Mouse (Mus musculus): ENCODE measurements around the gene Macrod1.

Gene Macrod1

GRCm38 (mm10) chr19:7116038-7116731, 59.6 kb downstream of the Macrod1 start:
- DNase-seq (ENCODE audit: low spot score): no peak

GRCm38 (mm10) chr19:7117141-7117540, 60.5 kb downstream of the Macrod1 start:
- DNase-seq (ENCODE audit: low spot score): no peak

GRCm38 (mm10) chr19:7117653-7118307, 61.2 kb downstream of the Macrod1 start:
- no peak for DNase-seq (ENCODE audit: low spot score)

- DNase-seq (ENCODE audit: low spot score): no peak
These were observed 64.6 kb downstream of the Macrod1 start for GRCm38 (mm10) chr19:7121252-7121651.

- DNase-seq (ENCODE audit: low spot score): no peak
These were observed 65.7 kb downstream of the Macrod1 start for GRCm38 (mm10) chr19:7122277-7122676.

GRCm38 (mm10) chr19:7122698-7123306, 66.2 kb downstream of the Macrod1 start:
- no peak for DNase-seq (ENCODE audit: low spot score)

GRCm38 (mm10) chr19:7125526-7126156, 69.0 kb downstream of the Macrod1 start:
- no peak for DNase-seq (ENCODE audit: low spot score)

GRCm38 (mm10) chr19:7126209-7126608, 69.6 kb downstream of the Macrod1 start:
- no peak for DNase-seq (ENCODE audit: low spot score)

GRCm38 (mm10) chr19:7126933-7127332, 70.3 kb downstream of the Macrod1 start:
- no peak for DNase-seq (ENCODE audit: low spot score)

GRCm38 (mm10) chr19:7128551-7129475, 72.2 kb downstream of the Macrod1 start:
- no peak for DNase-seq (ENCODE audit: low spot score)

GRCm38 (mm10) chr19:7130317-7130716, 73.7 kb downstream of the Macrod1 start:
- no peak for DNase-seq (ENCODE audit: low spot score)

- no peak for DNase-seq (ENCODE audit: low spot score)
These were observed 76.8 kb downstream of the Macrod1 start for GRCm38 (mm10) chr19:7133436-7133835.

- peak; percentile 43 for DNase-seq (ENCODE audit: low spot score)
These were observed 78.1 kb downstream of the Macrod1 start for GRCm38 (mm10) chr19:7134631-7135091.

GRCm38 (mm10) chr19:7135525-7135924, 78.9 kb downstream of the Macrod1 start:
- DNase-seq (ENCODE audit: low spot score): peak; percentile 58

- DNase-seq (ENCODE audit: low spot score): peak; percentile 43
These were observed 79.4 kb downstream of the Macrod1 start for GRCm38 (mm10) chr19:7136016-7136415.

- no peak for DNase-seq (ENCODE audit: low spot score)
These were observed 80.3 kb downstream of the Macrod1 start for GRCm38 (mm10) chr19:7136714-7137498.

GRCm38 (mm10) chr19:7138327-7138726, 81.7 kb downstream of the Macrod1 start:
- DNase-seq (ENCODE audit: low spot score): no peak

GRCm38 (mm10) chr19:7139321-7139720, 82.7 kb downstream of the Macrod1 start:
- DNase-seq (ENCODE audit: low spot score): no peak

- no peak for DNase-seq (ENCODE audit: low spot score)
These were observed 83.8 kb downstream of the Macrod1 start for GRCm38 (mm10) chr19:7140373-7140772.

GRCm38 (mm10) chr19:7140856-7141421, 84.3 kb downstream of the Macrod1 start:
- DNase-seq (ENCODE audit: low spot score): no peak
